Mouse (Mus musculus): Measurements from ENCODE around the gene Zic2. TPM values are rescaled to one million over a fixed set of nuclear protein-coding genes. Genes with fewer than 3 reads are reported as not detected.

The Zic2 gene
- polyA plus RNA-seq, 1 experiment from 2014 or later = 2.8 TPM

GRCm38 (mm10) chr14:122490441-122491328, 15.4 kb downstream of the Zic2 start, which contains the start of gene Gm10837:
Gm10837 (plus strand) TSS chr14:122490586.
- H3K9me3 ChIP-seq = no peaks in the 10 kb centered on the region
- H3K4me2 ChIP-seq (replicated peaks) = peak within 1 kb of the TSS; percentile 71
- peak; percentile 64; the same call in 1 of the 2 replicates for ATAC-seq (ENCODE audit: low FRiP score, low read depth)
- peak within 1 kb of the TSS; percentile 43 for H3K4me3 ChIP-seq
- H3K9ac ChIP-seq = peak within 1 kb of the TSS; percentile 55
- no peak within 1 kb of the TSS for H3K27ac ChIP-seq
- no peaks in the 10 kb centered on the region for H3K36me3 ChIP-seq
- peaks cover 12% of the 10 kb centered on the region for H3K4me1 ChIP-seq
- WGBS = 1% methylated on average over 48 of the region's 51 CpGs
- H3K27me3 ChIP-seq = peaks cover 53% of the 10 kb centered on the region

- peaks cover 47% of the 10 kb centered on the region for H3K27me3 ChIP-seq
These were observed 16.3 kb downstream of the Zic2 start for GRCm38 (mm10) chr14:122491521-122491920.

DNA sequence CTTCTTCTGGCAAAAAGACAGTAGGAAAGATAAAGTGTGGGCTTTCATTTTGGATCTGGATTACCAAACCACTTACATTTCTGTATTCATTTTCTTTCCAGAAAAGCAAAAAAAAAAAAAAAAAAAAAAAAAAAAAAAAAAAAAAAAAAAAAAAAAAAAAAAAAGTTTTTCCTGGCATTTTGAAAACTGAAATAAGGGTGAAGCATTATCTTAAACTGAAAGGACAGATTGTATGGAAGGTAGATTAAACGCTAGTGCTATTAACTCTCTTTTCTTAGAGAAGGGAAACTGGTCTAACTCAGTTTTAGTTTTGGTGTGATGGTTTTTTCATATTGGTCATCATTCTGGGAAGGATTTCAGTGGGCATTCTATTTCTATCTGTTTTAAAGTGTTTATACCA, 16.8 kb downstream of the Zic2 start:
- ATAC-seq (ENCODE audit: low FRiP score, low read depth) = no peak
- H3K27me3 ChIP-seq = peaks cover 45% of the 10 kb centered on the region
- 72% methylated on average over 1 of the region's 1 CpGs for WGBS
- no peak overlapping the region for H3K27ac ChIP-seq
- H3K4me3 ChIP-seq = no peak overlapping the region
- no peak overlapping the region for H3K4me2 ChIP-seq (replicated peaks)
- H3K9me3 ChIP-seq = no peaks in the 10 kb centered on the region
- no peak overlapping the region for H3K9ac ChIP-seq
- H3K36me3 ChIP-seq = no peaks in the 10 kb centered on the region
- H3K4me1 ChIP-seq = peaks cover 10% of the 10 kb centered on the region

More at GRCm38 (mm10) chr14:122491521-122491920, 16.3 kb downstream of the Zic2 start:
- no peaks in the 10 kb centered on the region for H3K9me3 ChIP-seq
- no peak overlapping the region for H3K9ac ChIP-seq
- no peak for ATAC-seq (ENCODE audit: low FRiP score, low read depth)
- WGBS = 59% methylated on average over 6 of the region's 6 CpGs
- H3K4me1 ChIP-seq = peaks cover 10% of the 10 kb centered on the region
- H3K4me3 ChIP-seq = no peak overlapping the region
- H3K36me3 ChIP-seq = no peaks in the 10 kb centered on the region
- H3K27ac ChIP-seq = no peak overlapping the region
- no peak overlapping the region for H3K4me2 ChIP-seq (replicated peaks)

- Histone ChIP-seq H3K9me3 (no peaks in the 10 kb centered on the region), H3K27me3 (no peaks in the 10 kb centered on the region; the same call in 1 of the 2 replicates), H3K9ac (no peak overlapping the region), H3K4me1 (no peaks in the 10 kb centered on the region), H3K36me3 (no peaks in the 10 kb centered on the region), H3K4me2 (replicated peaks) (no peak overlapping the region), H3K27ac (no peak overlapping the region), H3K4me3 (no peak overlapping the region)
- 17% methylated on average over 2 of the region's 2 CpGs for WGBS
- ATAC-seq (ENCODE audit: low FRiP score, low read depth) = no peak
These were observed 33.8 kb downstream of the Zic2 start for GRCm38 (mm10) chr14:122509058-122509457.

DNA sequence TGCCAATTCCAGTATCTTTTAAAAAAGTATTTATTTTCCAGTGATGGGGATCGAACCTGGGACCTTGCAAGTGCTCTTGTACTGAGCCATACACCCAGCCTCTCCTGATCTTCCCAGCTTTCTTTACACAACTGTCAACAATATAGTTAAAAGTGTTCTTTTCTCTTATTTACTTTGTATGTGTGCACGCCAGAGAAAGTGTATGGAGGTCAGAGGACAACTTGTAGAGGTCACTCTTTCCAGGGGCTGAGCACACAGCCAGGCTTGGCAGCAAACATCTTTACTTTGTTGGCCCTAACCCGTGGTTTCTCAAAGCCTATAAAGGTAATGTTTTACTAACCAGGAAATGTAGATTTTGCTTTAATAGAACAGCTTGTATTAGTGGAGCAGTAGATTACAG, 36.3 kb downstream of the Zic2 start:
- no peak overlapping the region for H3K4me2 ChIP-seq (replicated peaks)
- no peaks in the 10 kb centered on the region for H3K4me1 ChIP-seq
- H3K9ac ChIP-seq = no peak overlapping the region
- no peaks in the 10 kb centered on the region; the same call in 1 of the 2 replicates for H3K27me3 ChIP-seq
- no peaks in the 10 kb centered on the region for H3K36me3 ChIP-seq
- H3K9me3 ChIP-seq = no peaks in the 10 kb centered on the region
- ATAC-seq (ENCODE audit: low FRiP score, low read depth) = no peak
- H3K27ac ChIP-seq = no peak overlapping the region
- no peak overlapping the region for H3K4me3 ChIP-seq
- 75% methylated on average over 3 of the region's 3 CpGs for WGBS

- no peaks in the 10 kb centered on the region for H3K36me3 ChIP-seq
- H3K4me1 ChIP-seq = no peaks in the 10 kb centered on the region
- ATAC-seq (ENCODE audit: low FRiP score, low read depth) = no peak
- no peak overlapping the region for H3K27ac ChIP-seq
- H3K9me3 ChIP-seq = no peaks in the 10 kb centered on the region
- H3K9ac ChIP-seq = no peak overlapping the region
- WGBS = 66% methylated on average over 1 of the region's 1 CpGs
- no peak overlapping the region for H3K4me2 ChIP-seq (replicated peaks)
- no peak overlapping the region for H3K4me3 ChIP-seq
- H3K27me3 ChIP-seq = no peaks in the 10 kb centered on the region; the same call in 1 of the 2 replicates
These were observed 38.3 kb downstream of the Zic2 start for GRCm38 (mm10) chr14:122513511-122514036.

DNA sequence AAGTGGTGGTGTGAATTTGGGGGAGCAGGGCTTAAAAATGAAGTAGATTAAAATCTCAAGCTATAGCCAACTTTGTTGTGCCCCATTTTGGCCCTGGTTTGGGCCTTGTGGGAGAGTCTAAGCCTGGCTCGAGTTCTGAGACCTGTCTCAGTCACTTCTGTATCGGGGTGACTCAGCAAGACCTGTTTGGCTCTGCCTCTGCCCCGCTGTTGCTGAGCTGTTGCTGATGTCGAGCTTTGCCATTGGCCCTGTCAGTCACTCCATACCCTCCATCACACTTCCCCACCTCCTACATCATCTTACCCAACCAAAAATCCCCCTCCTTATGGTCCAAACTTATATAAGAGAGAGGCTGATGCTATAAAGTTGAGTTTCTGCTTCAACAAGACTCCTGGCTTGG, 53.2 kb downstream of the Zic2 start:
- Histone ChIP-seq H3K4me3 (no peak overlapping the region), H3K9ac (no peak overlapping the region), H3K4me1 (no peaks in the 10 kb centered on the region), H3K27me3 (no peaks in the 10 kb centered on the region), H3K4me2 (replicated peaks) (no peak overlapping the region), H3K9me3 (peaks cover 4% of the 10 kb centered on the region; the same call in 1 of the 2 replicates), H3K36me3 (no peaks in the 10 kb centered on the region), H3K27ac (no peak overlapping the region)
- ATAC-seq (ENCODE audit: low FRiP score, low read depth) = no peak
- 90% methylated on average over 4 of the region's 4 CpGs for WGBS

Other genes with a start within 250 kb of the Zic2 start
- 0.18 and 0.37 TPM in 2 replicates for gene Gm5089, start 24.3 kb upstream of the Zic2 start, polyA plus RNA-seq (2015; fragmentation: Nextera tagmentation; extraction: Ambion mirVana)
- 2.3 and 2.6 TPM in 2 replicates for gene Zic5, start 9.8 kb upstream of the Zic2 start, polyA plus RNA-seq (2015; fragmentation: Nextera tagmentation; extraction: Ambion mirVana)
- not detected in 2 replicates for gene Gm10837, start 15.2 kb downstream of the Zic2 start, polyA plus RNA-seq (2015; fragmentation: Nextera tagmentation; extraction: Ambion mirVana)
- gene Pcca, start 58.9 kb downstream of the Zic2 start, polyA plus RNA-seq (2015; fragmentation: Nextera tagmentation; extraction: Ambion mirVana) = 26.9 and 28.3 TPM in 2 replicates